Mouse (Mus musculus) kidney, adult 2 months (tissue): ENCODE results near the gene 5330417C22Rik.

Experiments
- CTCF ChIP-seq: fragments of 200-500 bp; conservative IDR thresholded peaks from 2 replicates; pipeline ENCODE4 v1.5.1; 2011; ENCODE audit warnings: low read depth, mild to moderate bottlenecking, control low read depth, low read length, moderate library complexity, mixed read lengths; ENCODE audit not compliant: insufficient read depth, insufficient read length
- POLR2A ChIP-seq: fragments of 200-500 bp; IDR thresholded peaks from one replicate; pipeline ENCODE4 v1.6.1; 2011; ENCODE audit warnings: low read depth, low read length, control low read depth

- TF ChIP-seq POLR2A (no peak), CTCF (no peak)
Measured at GRCm38 (mm10) chr3:108557888-108558287, 21.6 kb upstream of the 5330417C22Rik start.
